Mouse (Mus musculus): ENCODE data around the gene Cited1. TPM values are rescaled to one million over a fixed set of nuclear protein-coding genes. Genes with fewer than 3 reads are reported as not detected.

Cited1 gene
- polyA plus RNA-seq, 1 experiment from 2014 or later: 32.1 TPM

Small RNA genes within 50 kb of the gene (microRNA-seq; reads per million reads assigned to microRNA genes)
- gene Gm26318: not detected

Other genes with a start within 250 kb of the Cited1 start
- 2.6 and 2.7 TPM in 2 replicates for gene Rtl5, start 180.9 kb downstream of the Cited1 start, polyA plus RNA-seq (2016; fragmentation: Nextera tagmentation; extraction: Ambion mirVana)
- gene Pin4, start 132.7 kb downstream of the Cited1 start, polyA plus RNA-seq (2016; fragmentation: Nextera tagmentation; extraction: Ambion mirVana): 73.9 and 77.7 TPM in 2 replicates
- gene Ercc6l, start 95.1 kb downstream of the Cited1 start, polyA plus RNA-seq (2016; fragmentation: Nextera tagmentation; extraction: Ambion mirVana): 15.0 and 15.1 TPM in 2 replicates
- 660 and 671 TPM in 2 replicates for gene Rps4x, start 62.8 kb downstream of the Cited1 start, polyA plus RNA-seq (2016; fragmentation: Nextera tagmentation; extraction: Ambion mirVana)